ENCODE assay signal across 8 mouse cellular contexts in genomic region chr2:18027448-18028139, GRCm38 (mm10). TPM values are rescaled to one million over a fixed set of nuclear protein-coding genes. Genes with fewer than 3 reads are reported as not detected.
A peak's percentile ranks its signal among the peaks of the same experiment; 100 is the strongest.
DNase-seq lines count a peak whose midpoint lies in the region; ATAC-seq and TF ChIP-seq lines count a peak whose summit lies in the region.

No protein-coding gene starts in this region.

- H3K4me3 ChIP-seq in E14TG2a.4 (replicated peaks; ENCODE audit: low read length), result peak overlapping the region; percentile 83
- peak overlapping the region; percentile 60 for H3K4me3 ChIP-seq in forebrain, embryonic 13.5 days
- H3K4me3 ChIP-seq in neural tube, embryonic 15.5 days (replicated peaks), result peak overlapping the region; percentile 65

- TF ChIP-seq CTCF in E14TG2a.4 (conservative IDR thresholded peaks at IDR 0.05; ENCODE audit: low read length), result peak; percentile 51

- no peaks in the 10 kb centered on the region for H3K9me3 ChIP-seq in E14TG2a.4 (ENCODE audit: low read length)
- no peaks in the 10 kb centered on the region for H3K9me3 ChIP-seq in forebrain, embryonic 13.5 days (replicated peaks)
- no peaks in the 10 kb centered on the region for H3K9me3 ChIP-seq in neural tube, embryonic 15.5 days (replicated peaks)

- intact Hi-C loops in heart, postnatal 14 days (cut with DNase I), result loop anchor here (1.0 to 10.0 kb wide), 11 partner anchors 37 to 1317 kb away; partner anchors contain the start of genes Bmi1 and Dnajc1

- DNase-seq in c-Kit-positive CD71-positive TER-119-positive erythroid progenitor cells, embryonic 14.5 days (ENCODE audit: low spot score), result peak; percentile 89
- peak; percentile 98 to 99 for DNase-seq in heart, postnatal 14 days
- DNase-seq in layer of hippocampus, adult 11-12 months (ENCODE audit: low spot score), result peak; percentile 94
- DNase-seq in lung, adult 18-20 months, result peak; percentile 95 to 97
- DNase-seq in testis, postnatal 14 days (ENCODE audit: low spot score), result peak; percentile 91

- H3K4me2 ChIP-seq in forebrain, embryonic 13.5 days, result peak overlapping the region; percentile 99
- H3K4me2 ChIP-seq in neural tube, embryonic 15.5 days, result peak overlapping the region; percentile 94

- peaks cover 44% of the 10 kb centered on the region for H3K27me3 ChIP-seq in E14TG2a.4 (ENCODE audit: insufficient read depth, low read length)
- H3K27me3 ChIP-seq in forebrain, embryonic 13.5 days, result no peaks in the 10 kb centered on the region
- no peaks in the 10 kb centered on the region for H3K27me3 ChIP-seq in neural tube, embryonic 15.5 days (replicated peaks)

- ATAC-seq in forebrain, embryonic 13.5 days, result peak; percentile 90
- peak; percentile 84 for ATAC-seq in neural tube, embryonic 15.5 days (ENCODE audit: low FRiP score)

- H3K9ac ChIP-seq in forebrain, embryonic 13.5 days, result peak overlapping the region; percentile 94
- H3K9ac ChIP-seq in neural tube, embryonic 15.5 days (replicated peaks), result peak overlapping the region; percentile 75

- 0% methylated on average over 44 of the region's 44 CpGs for whole genome bisulfite sequencing in forebrain, embryonic 13.5 days
- under 1% methylated on average over 44 of the region's 44 CpGs for WGBS in neural tube, embryonic 15.5 days

- peaks cover 48% of the 10 kb centered on the region for H3K4me1 ChIP-seq in E14TG2a.4 (replicated peaks; ENCODE audit: low read depth, low read length)
- peaks cover 68% of the 10 kb centered on the region for H3K4me1 ChIP-seq in forebrain, embryonic 13.5 days
- H3K4me1 ChIP-seq in neural tube, embryonic 15.5 days, result peaks cover 41% of the 10 kb centered on the region

- H3K27ac ChIP-seq in forebrain, embryonic 13.5 days, result peak overlapping the region; percentile 99
- H3K27ac ChIP-seq in neural tube, embryonic 15.5 days (replicated peaks), result peak overlapping the region; percentile 95

- H3K36me3 ChIP-seq in E14TG2a.4 (ENCODE audit: insufficient read depth, low read length), result no peaks in the 10 kb centered on the region
- no peaks in the 10 kb centered on the region for H3K36me3 ChIP-seq in forebrain, embryonic 13.5 days (ENCODE audit: poor library complexity, severe bottlenecking)
- no peaks in the 10 kb centered on the region for H3K36me3 ChIP-seq in neural tube, embryonic 15.5 days

RNA-seq across cellular contexts. Expression of gene A930004D18Rik, which starts 9.9 kb away (rescaled TPM):
- 16.2 and 20.3 TPM in 2 replicates for polyA plus RNA-seq in forebrain, embryonic 13.5 days (2015; fragmentation: Nextera tagmentation; extraction: Ambion mirVana)
- total RNA-seq in heart, postnatal 14 days (2021), result 1 to 10 TPM; 3.1 to 4.0 TPM
- 8.6 and 13.1 TPM in 2 replicates for polyA plus RNA-seq in neural tube, embryonic 15.5 days (2015; fragmentation: Nextera tagmentation; extraction: Ambion mirVana)

RNA-seq across cellular contexts. Expression of gene Skida1, which starts 21.3 kb away (rescaled TPM):
- 17.2 and 17.9 TPM in 2 replicates for polyA plus RNA-seq in forebrain, embryonic 13.5 days (2015; fragmentation: Nextera tagmentation; extraction: Ambion mirVana)
- total RNA-seq in heart, postnatal 14 days (2021), result 1 to 10 TPM; 3.3 to 4.8 TPM
- 3.8 and 5.2 TPM in 2 replicates for polyA plus RNA-seq in neural tube, embryonic 15.5 days (2015; fragmentation: Nextera tagmentation; extraction: Ambion mirVana)

RNA-seq across cellular contexts. Expression of gene Mllt10, which starts 27.4 kb away (rescaled TPM):
- polyA plus RNA-seq in forebrain, embryonic 13.5 days (2015; fragmentation: Nextera tagmentation; extraction: Ambion mirVana), result 73.5 and 75.3 TPM in 2 replicates
- 10 to 100 TPM; 41.6 to 42.5 TPM for total RNA-seq in heart, postnatal 14 days (2021)
- polyA plus RNA-seq in neural tube, embryonic 15.5 days (2015; fragmentation: Nextera tagmentation; extraction: Ambion mirVana), result 46.2 and 57.7 TPM in 2 replicates

RNA-seq across cellular contexts. Expression of gene H2al2a, which starts 30.8 kb away (rescaled TPM):
- polyA plus RNA-seq in forebrain, embryonic 13.5 days (2015; fragmentation: Nextera tagmentation; extraction: Ambion mirVana), result not detected in 2 replicates
- total RNA-seq in heart, postnatal 14 days (2021), result not detected
- not detected in 2 replicates for polyA plus RNA-seq in neural tube, embryonic 15.5 days (2015; fragmentation: Nextera tagmentation; extraction: Ambion mirVana)

Comparison
In these comparisons a context has a peak if more than half of its experiments do, and no peak if none do; other contexts are left out.
1. Peak in every context shown above with its lines: DNase-seq, ATAC-seq, H3K4me3 ChIP-seq and H3K27ac ChIP-seq.